Mouse (Mus musculus) spleen, postnatal 10 days (tissue): ENCODE results near the gene Sec16a.
A peak's percentile ranks its signal among the peaks of the same experiment; 100 is the strongest.

ENCODE experiments used
- DNase-seq, 2 experiments: peaks; one replicate each; pipeline ENCODE4 v3.0.0; 2021 to 2022; ENCODE audit warnings: low spot score in 2 of 2

The Sec16a gene

GRCm38 (mm10) chr2:26441261-26441660, 3.8 kb downstream of the Sec16a start:
- no peak for DNase-seq

GRCm38 (mm10) chr2:26439671-26440070, 5.3 kb downstream of the Sec16a start:
- DNase-seq, result no peak

DNA sequence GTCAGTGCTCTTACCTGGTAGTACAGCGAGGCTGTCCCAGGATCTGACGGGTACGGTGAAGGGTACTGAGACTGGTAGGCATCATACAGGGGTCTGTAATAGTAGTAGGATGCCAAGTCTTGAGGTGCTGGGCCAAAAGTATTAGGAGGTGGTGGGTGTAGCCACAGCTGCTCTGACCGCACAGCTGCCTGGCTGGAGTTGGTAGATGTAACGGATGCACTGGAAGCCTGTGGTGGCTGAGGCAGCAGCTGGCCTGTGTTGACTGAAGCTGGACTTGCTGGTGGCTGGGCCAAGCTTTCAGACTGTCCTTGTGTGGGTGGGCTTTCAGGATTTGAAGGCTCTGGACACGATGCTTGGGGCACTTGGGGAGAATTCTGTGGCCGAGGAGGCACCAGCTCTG, 6.6 kb downstream of the Sec16a start:
- DNase-seq, result no peak

DNA sequence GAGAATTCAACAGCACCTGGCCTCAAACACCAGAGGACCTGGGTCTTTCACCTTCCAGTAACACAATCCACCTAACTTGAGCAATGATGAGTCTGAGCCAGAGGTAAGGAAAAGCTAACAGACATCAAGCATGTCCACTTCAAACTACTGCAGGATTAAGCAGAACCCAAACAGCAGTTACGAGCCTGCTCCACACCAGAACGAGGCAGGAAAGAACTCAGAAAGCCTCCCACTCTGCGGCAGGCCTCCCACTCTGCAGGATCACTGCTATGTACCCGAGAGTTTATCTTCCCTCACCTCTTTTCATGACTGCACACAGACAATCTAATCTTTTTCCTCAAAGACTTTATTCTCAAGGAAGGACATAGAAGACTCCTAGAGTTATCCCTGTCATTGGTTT, 7.8 kb downstream of the Sec16a start:
- no peak for DNase-seq

DNA sequence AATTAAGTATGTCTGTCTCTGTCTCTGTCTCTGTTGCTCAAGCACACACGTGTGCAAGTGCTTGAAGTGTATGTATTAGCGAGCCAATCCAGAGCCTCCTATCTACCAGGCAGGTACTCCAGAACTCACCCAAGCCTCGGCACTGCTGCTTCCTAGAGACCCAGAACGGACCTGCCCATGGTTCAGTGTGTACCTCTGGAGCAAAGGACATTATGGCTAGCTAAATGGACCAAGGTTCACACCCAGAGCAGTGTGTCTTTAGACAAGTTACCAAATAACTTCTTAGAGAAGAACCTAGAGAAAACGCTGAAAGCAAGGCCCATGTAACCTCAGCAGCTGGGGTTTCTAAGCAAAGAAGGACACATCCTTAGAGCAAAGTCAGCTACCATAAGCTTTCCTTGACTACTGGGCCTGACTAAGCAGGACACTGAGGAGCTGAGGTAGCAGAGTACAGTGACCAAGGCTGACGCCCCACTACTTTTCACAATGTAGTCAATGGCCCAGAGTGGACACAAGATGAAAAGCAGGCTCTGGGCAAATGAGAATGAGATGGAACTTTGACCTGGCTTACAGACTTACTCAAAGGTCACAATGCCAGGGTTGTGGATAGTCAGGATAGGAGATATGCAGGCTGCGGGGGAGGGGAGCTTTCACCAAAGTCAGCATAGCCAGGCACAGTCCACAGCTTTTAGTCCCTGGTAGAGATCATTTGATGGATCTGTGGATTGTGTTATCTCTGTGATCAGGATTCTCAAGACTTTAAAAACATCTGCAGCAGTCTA, 10.0 kb downstream of the Sec16a start:
- DNase-seq, result no peak

DNA sequence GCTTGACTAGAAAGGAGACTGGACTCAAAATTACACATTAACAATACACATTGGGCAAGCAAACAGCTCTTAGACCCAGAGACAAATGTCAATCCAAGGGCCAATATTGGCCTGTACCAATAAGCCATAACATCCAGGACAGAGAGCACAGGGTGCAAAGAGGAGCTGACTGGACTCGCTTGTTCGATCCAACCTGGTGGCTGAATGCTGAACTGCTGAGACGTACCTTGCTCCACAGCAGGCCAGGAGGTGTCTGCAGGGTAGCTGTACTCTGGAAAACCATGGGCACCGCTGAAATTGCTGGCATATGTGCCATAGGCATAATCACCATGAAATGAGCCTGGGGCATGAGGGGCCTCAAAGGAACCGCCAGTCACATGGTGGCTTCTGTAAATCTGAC, 15.2 kb downstream of the Sec16a start:
- DNase-seq, result no peak

DNA sequence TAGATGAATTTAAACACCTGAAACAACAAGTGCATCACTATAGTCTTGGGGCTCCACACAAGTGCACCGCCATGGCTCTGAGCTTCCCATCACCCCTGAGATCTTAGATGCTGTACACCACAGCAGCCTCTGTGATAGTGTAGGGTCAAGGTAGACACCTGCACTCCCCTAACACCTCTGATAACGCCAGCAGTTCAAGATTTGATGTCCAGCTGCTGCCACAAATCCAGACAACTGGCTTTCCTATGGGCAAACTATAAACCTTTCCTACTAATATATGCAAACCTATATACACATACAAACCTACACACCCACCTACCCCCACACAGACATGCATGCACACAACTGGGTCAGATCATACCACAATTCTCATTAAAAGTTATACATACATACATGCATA, 20.5 kb downstream of the Sec16a start:
- no peak for DNase-seq

- no peak for DNase-seq
Measured at GRCm38 (mm10) chr2:26423086-26423485, 21.9 kb downstream of the Sec16a start.

- no peak for DNase-seq
Measured at GRCm38 (mm10) chr2:26421969-26422368, 23.0 kb downstream of the Sec16a start.

- DNase-seq, result no peak
Measured at GRCm38 (mm10) chr2:26418120-26418519, 26.9 kb downstream of the Sec16a start.

- no peak for DNase-seq
Measured at GRCm38 (mm10) chr2:26417066-26417465, 27.9 kb downstream of the Sec16a start.

- DNase-seq, result no peak
Measured at GRCm38 (mm10) chr2:26410931-26411411, 34.0 kb downstream of the Sec16a start.

DNA sequence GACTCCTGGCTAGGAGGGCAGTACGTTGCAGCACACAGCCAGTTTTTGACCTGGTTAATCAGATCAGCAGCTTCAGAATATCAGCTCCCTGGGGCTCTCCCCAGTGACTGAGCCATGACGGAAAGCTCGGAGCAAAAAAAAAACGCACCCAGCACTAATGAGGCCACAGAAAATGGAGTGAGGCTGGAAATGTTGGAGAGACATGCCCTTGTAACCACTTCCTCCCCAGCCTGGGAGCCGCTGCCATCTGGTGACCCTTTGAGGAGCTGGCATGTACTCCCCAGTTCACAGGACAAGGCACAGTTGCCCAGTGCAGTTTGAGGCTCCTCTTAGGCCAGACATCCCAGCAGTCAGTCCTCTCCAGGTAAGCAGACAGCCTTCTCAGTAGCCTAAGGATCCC, 34.9 kb downstream of the Sec16a start:
- DNase-seq, result no peak

GRCm38 (mm10) chr2:26409362-26409761, 35.7 kb downstream of the Sec16a start:
- no peak for DNase-seq

- DNase-seq, result peak; percentile 99 to 100
Measured at GRCm38 (mm10) chr2:26408515-26409356, 36.3 kb downstream of the Sec16a start, which contains the start of gene Inpp5e. Gene Inpp5e, minus strand, starts transcription at chr2:26409203.

DNA sequence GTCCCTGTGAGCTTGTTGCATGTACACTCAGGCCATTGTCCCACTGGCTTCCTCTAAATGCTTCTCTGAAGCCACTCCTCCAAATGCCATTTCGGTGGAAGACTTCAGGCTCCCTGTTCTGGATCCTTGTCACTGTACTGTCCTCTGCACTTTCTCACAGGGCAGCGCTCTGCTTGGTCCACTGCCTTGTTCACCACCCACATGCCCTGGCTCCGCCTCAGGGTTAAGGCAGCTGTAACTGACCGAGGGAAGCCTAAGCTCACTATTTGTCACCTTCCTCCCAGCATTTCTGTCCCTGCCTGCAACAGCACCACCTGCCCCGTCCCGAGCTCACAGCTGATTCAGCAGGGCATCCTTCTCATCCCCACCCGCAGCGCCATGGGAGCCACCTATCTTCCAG, 41.7 kb downstream of the Sec16a start:
- DNase-seq, result no peak

- no peak for DNase-seq
Measured at GRCm38 (mm10) chr2:26402265-26402664, 42.8 kb downstream of the Sec16a start.

- no peak for DNase-seq
Measured at GRCm38 (mm10) chr2:26401023-26401422, 44.0 kb downstream of the Sec16a start.

DNA sequence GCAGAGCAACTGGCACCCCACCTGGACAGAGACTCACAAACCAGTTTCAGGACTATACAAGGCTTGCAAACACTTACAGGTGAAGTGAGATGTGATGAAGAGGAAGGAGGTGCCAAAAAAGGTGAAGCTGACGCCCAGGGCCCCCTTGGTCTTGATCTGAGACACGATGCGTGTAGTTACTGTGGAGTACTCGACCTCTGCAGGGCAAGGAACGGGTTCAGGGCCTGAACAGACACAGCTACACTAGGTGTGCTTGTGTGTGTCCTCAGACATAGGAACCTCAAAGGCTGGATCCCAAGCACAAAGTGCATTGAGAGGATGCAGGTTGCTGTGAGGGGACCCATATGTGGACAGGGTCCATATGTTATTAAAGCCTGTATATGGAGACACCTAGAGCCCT, 44.7 kb downstream of the Sec16a start:
- DNase-seq, result no peak

DNA sequence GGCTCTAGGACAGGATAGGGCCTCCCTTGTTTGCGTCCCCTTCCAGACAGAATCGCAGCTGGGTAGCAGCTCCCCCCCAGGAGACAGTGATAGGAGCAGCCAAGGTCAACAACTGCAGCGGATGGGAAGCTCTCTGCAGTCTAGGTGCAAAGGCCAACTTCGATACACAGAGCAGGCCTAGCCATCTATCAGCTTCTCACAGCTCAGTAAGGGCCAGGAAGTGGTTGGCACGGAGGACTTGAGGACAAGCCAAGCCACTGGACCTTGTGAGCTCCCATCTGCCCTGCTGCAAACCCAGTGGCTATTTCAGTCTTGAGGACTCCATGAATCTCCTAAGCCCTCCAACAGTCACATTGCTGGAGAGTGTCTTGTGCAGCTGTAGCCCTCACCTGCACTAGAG, 45.4 kb downstream of the Sec16a start:
- no peak for DNase-seq

- no peak for DNase-seq
Measured at GRCm38 (mm10) chr2:26398978-26399377, 46.0 kb downstream of the Sec16a start.

DNA sequence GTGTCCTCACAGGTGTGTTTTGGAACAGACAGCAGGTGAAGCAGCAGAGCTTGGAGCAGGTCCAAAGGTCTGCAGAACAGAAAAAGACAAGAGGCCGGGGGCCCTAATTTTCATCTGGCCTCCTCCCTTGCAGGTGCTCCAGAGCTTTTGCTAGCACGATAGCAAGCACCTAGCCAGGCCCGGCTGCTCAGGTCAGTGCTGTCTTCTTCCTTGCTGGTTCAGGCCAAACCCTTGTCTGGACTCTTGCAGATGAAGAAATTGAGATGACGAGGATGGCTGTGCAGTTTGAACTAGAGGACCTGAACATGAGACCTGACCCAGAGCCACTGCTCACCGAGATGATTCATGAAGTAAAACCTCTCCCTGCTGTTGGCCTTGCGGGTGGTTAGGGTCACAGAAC, 53.4 kb downstream of the Sec16a start:
- no peak for DNase-seq

- no peak for DNase-seq
Measured at GRCm38 (mm10) chr2:26390954-26391353, 54.1 kb downstream of the Sec16a start.
